Mouse (Mus musculus) kidney, adult 11 months (tissue): Measurements from ENCODE around the gene Tln1.
A peak's percentile ranks its signal among the peaks of the same experiment; 100 is the strongest.
"Not testable (repeated sequence)": the region's sequence is repeated elsewhere in the genome, so short reads cannot be mapped to it uniquely, and the experiment has no call there.

ENCODE experiments used
- DNase-seq: peaks from one replicate; pipeline ENCODE4 v3.0.0; 2022

Gene Tln1

DNA sequence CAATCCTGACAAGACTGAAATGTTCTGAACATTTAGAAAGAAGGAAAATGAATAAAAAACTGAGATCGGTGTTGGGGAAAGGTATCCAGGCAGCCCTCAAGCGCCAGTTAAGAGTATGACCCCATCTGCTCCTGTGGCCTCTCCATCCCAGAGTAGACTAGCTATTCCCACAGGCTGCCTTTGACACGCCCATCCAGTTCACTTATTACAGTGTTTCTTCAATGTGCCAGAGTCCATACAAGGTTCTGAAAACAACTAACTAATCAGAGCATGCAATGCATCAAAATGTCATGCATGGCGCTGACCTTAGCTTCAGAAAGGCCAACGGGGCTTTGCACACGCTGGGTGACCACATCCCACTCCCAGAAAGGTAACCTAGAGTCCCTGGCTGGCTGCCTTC is 59.0 kb downstream of the Tln1 start:
- no peak for DNase-seq

GRCm38 (mm10) chr4:43503041-43503440 is 59.5 kb downstream of the Tln1 start:
- peak; percentile 86 for DNase-seq

DNA sequence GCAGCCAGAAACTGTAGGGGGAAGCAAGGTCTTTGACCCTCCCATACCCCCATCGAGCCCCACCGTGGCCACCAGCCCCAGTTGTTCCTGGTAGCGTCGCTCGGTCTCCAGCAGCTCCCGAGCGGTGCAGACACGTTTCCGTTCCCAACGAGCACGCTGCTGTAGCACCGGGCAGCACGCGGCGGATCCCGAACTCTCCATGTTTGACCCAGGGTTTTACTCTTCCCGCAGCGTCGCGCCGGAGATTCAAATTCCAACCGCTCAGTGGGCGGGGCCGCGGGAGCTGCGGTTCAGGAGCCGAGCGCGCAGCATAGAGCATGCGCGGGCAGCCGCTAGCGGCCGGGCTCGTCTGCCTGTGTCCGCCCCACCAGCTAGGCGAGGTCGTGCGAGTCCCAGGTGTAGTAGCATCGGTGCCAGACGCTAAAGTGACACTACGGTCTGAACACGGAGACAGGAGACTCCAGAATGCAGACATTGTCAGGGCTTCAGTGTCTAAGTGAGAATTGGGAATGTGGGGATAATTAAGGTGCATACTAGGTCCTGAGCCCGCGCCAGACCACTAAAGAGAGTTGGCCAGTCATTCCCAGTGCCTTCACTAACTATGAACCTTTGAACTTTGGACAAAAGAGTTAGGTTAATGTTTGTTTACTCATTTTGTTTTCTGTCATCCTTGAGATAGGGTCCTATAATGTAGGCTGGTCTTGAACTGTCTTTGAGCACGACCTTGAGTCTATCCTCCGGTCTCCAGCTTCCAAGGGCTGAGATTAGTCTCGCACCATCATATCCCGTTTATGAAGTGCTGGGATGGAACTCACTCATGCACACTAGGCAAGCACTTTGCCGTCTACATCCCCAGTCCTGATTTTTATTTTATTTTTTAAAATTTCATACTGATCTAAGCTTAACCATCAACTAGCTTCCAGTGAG is 62.8 kb downstream of the Tln1 start, which contains the start of gene Arhgef39:
Arhgef39 (minus strand) TSS at position 289 of the 927 bp plus-strand sequence.
- DNase-seq = peak; percentile 83

- no peak for DNase-seq
Observed at GRCm38 (mm10) chr4:43498983-43499382, 63.5 kb downstream of the Tln1 start.

DNA sequence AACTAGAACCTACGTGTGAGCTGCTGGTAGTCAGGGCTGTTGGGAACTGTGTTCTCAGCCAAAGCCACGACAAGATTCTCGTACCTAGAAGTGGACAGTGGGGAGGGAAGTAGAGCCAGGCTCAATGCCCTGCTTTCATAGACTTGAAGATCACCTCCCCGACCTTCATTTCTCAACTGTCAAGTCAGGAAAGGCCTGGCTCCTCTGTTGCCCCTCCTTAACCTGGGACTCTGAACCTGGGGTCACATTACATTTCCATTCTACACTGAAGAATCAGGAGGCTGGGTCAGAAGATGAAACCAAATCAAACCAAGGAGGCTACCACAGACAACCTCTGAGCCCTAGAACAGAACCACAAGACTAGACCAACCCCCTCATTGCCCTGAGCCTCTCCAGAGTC is 64.5 kb downstream of the Tln1 start:
- no peak for DNase-seq

DNA sequence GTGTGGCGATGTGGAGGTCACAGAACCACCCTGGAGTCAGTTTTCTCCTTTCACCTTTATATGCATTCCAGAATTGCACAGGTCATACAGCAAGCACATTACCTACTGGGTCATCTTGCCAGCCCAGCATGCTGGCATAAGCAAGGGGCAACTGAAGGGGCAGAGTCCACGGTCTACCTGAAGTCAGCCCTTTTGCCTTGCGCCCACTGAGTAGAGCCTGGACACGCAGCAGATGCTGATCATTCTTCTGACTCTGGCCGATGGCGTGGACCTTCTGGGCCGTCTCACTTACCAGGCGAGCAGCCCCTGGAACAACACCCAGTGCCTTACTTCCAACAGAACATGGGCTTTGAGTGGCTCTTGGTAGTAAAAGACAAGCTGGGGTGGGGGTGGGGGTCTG is 65.1 kb downstream of the Tln1 start:
- DNase-seq = peak; percentile 74

DNA sequence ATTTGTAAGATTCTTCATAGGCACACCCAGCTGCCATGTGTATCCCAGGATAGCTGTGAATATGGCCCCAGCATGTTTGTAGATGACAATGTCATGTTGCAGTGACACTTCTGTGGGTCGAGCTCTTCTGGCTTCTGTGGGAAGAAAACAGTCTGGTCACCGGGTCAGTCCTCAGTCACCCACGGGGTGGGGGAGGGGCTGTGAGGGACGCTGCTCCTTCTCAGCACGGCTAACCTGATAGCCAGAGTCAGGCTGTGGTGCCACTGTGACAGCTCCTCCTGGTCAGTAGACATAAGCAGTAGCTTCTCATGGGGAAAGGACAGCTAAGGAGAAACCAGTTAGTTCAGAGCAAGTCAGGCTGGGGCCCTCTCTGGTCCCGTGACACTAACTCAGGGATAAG is 65.9 kb downstream of the Tln1 start:
- no peak for DNase-seq

- no peak for DNase-seq
Observed at GRCm38 (mm10) chr4:43493846-43494240, 68.6 kb downstream of the Tln1 start.

DNA sequence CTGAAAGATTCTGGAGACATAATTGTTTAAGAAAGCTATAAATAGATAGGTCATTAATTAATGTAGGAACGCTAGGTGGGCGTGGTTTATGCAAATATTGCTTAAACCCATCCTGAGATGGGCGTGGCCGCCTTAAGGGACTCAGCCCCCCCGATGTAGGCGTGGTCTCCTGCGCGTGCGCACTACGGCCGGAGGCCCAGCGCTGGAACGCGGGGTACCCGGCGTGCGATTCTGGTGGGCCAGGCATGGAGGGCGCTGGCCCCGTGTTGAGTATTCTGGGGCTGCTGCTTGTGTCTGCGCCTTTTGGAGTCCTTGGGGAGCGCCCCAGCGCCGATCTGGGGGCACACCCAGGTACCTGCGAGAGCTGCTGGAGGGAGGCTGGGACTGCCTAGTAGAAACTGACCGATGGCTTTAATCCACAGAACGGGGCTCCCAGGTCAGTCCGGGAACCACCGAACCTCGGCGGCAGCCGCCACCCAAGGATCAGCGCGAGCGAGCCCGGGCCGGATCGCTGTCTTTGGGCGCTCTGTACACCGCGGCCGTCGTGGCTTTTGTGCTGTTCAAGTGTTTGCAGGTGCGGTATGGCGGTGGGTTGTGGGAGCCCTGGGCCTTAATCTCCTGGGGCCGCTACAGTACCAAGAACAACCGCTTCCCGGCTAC is 69.2 kb downstream of the Tln1 start:
- peak; percentile 93 for DNase-seq

- peak; percentile 97 for DNase-seq
Observed at GRCm38 (mm10) chr4:43492821-43493185, 69.7 kb downstream of the Tln1 start, which contains the start of gene Ccdc107. Gene Ccdc107 (plus strand): TSS chr4:43492900.

DNA sequence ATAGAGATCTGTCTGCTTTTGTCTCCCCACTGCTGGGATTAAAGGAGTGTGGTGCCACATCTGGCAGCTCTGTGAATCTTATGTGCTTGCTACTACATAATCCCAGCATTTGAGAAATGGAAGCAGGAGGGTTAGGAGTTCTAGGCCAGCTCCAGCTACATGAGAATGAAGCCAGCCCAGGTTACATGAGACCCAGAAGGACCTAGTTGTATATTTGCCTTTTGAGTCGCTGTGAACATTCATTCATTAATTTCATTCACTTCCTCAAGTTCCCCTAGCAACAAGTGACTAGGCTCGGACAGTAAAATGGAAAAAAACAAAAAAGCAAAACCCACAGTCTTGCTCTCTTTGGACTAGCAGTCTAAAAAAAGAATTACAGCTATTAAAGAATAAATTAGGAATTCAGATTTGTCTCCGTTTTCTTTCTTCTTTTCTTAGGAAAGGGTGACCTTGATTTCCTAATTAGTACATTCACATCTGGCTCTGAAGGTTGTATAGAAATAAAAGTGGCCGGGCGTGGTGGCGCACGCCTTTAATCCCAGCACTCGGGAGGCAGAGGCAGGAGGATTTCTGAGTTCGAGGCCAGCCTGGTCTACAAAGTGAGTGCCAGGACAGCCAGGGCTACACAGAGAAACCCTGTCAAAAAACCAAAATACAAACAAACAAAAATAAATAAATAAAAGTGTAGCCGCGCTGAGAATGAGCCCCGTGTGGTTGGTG is 70.2 kb downstream of the Tln1 start:
- DNase-seq = no peak

DNA sequence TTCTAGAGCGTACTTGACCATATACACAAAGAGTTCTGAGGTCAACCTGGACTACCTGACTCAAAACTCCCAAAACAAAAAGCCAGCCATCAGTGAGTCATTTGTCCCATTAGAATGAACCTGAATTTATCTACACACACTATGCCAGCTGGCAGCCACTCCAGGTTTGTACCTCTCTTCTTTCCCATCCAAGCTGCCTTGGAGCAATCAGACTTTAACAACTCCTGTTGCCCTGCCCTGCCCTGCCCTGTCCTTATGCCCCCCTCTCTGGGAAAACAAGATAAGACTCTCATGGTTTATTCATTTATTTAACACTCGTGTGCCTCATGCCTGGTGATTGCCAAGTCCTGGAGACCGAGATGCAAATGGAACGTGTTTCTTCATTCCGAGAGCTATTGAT is 71.7 kb downstream of the Tln1 start:
- DNase-seq = no peak

DNA sequence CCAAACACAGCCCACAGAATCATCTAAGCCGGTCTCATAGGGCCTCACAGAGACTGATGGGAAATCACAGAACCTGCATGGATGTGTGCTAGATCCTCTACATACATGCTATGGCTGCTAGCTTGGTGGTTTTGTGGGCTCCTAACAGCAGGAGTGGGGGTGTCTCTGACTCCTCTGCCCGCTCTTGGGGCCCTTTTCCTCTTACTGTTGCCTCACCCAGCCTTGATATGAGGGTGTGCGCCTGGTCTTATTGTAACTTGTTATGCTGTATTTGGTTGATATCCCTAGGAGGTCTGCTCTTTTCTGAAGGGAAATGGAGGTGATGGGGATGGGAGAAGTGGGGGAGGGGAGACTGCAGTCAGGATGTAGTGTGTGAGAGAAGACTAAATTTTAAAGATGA is 72.9 kb downstream of the Tln1 start:
- DNase-seq = no peak

GRCm38 (mm10) chr4:43485666-43486065 is 76.8 kb downstream of the Tln1 start:
- not testable (repeated sequence) for DNase-seq

DNA sequence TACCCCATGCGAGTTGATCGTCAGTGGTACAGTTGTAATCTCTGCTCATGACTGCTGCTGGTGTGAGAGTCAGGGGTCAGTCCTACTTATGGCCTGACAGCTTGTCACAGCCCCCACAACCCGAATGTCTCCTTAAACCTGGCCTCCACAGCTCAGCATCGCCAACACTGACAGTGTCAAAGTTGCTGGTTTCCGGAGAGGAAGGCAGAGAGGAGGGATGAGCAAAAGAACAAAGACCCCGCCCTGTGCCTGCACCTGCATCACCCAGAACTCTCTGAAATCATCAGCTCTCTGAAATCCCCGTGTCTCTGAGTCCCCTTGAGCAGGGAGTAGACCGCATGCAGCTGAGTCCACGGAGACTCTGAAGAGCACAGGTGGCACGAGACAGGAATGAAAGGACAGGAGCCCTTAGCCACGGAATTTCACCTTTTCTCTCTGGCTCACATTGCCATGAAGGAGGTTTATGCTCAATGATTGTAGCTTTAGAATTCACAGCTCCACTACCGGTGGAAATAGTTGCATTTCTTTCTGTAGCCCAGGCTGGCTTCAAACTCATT is 78.9 kb downstream of the Tln1 start, which contains the start of gene Sit1:
Sit1 (minus strand) TSS at position 200 of the 557 bp plus-strand sequence.
- DNase-seq = no peak

DNA sequence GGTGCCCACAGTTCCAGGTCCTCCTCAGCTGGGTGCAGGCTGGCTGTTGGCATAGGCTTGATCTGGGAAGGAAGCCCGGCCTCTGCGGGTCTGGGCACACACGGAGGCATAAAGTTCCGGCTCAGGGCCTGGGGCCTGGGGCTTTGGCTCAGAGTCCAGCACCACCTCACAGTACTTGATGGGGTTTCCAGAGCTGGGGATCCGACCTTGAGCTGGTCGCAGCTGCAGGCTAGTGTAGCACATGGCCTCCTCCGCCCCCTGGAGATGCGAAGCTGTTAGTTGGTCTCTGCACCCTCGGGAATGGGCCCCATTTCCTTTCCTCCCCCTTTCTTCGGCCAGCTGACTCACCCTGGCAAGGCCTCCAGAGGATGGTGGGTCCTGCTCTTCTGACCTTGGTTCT is 79.9 kb downstream of the Tln1 start:
- DNase-seq = no peak

DNA sequence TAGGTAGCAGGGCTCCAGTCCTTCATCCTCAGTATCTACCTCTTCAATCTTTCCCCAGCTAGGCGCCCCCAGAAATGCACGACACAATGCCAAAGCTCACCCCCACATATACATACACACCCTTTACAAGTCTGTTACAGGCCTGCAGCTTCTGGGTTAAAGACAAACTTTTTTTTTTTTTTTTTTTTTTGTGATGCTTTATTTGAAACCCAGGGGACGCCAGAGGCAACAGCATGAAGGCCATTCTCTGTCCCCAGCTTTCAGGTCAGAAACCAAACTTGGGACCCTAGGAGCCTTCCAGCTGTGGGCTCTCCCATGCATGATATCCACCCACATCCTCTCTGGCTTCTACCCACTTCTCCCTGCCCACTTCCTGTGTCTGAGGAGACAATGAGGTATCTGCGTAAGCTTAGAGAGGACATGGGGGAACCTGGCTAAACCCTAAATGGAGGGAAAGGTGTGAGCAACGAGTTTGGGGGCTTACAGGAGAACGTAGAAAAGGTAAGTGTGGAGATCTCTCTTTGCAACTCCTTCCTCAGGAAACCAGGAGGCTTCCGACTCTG is 80.5 kb downstream of the Tln1 start:
- no peak for DNase-seq
